Mouse (Mus musculus): Measurements from ENCODE around the gene Lipc. TPM values are rescaled to one million over a fixed set of nuclear protein-coding genes. Genes with fewer than 3 reads are reported as not detected.

Lipc gene
- polyA plus RNA-seq, 1 experiment from 2014 or later, result 0.15 TPM

DNA sequence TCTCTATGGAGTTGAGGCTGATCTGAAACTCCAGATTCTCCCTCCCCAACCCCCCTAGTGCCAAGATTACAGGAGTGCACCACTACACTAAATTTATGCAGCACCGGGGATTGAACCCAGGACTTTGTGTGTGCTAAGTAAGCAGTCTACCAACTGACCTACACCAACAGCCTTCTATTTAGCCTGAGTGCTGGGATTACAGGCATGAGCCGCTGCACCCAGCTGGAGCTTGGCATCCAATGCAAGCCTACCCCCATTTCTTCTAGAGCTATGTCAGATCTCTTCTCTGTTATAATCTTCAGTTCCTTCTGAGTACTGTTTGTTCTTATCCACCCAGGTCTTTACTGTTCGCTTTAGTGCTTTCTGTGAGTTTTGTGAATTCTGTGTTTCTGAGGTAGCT is 117.8 kb downstream of the Lipc start:
- Histone ChIP-seq H3K4me3 (ENCODE audit: low read depth, low read length) (no peak overlapping the region), H3K9me3 (ENCODE audit: control insufficient read depth, low read length) (no peaks in the 10 kb centered on the region), H3K27me3 (ENCODE audit: control insufficient read depth, insufficient read depth, low read length) (no peaks in the 10 kb centered on the region), H3K4me2 (ENCODE audit: low read depth, low read length) (no peak overlapping the region), H3K36me3 (ENCODE audit: control insufficient read depth, insufficient read depth, low read length) (no peaks in the 10 kb centered on the region), H3K27ac (ENCODE audit: low read depth, low read length) (0 out of 2 replicates have a peak overlapping the region, but pooled peaks have one; percentile 3), H3K9ac (replicated peaks; ENCODE audit: low read depth, low read length) (no peak overlapping the region), H3K4me1 (ENCODE audit: control insufficient read depth, insufficient read depth, low read length) (no peaks in the 10 kb centered on the region)
- WGBS, result 84% methylated on average over 3 of the region's 3 CpGs
- no peak for ATAC-seq (ENCODE audit: low read depth)

DNA sequence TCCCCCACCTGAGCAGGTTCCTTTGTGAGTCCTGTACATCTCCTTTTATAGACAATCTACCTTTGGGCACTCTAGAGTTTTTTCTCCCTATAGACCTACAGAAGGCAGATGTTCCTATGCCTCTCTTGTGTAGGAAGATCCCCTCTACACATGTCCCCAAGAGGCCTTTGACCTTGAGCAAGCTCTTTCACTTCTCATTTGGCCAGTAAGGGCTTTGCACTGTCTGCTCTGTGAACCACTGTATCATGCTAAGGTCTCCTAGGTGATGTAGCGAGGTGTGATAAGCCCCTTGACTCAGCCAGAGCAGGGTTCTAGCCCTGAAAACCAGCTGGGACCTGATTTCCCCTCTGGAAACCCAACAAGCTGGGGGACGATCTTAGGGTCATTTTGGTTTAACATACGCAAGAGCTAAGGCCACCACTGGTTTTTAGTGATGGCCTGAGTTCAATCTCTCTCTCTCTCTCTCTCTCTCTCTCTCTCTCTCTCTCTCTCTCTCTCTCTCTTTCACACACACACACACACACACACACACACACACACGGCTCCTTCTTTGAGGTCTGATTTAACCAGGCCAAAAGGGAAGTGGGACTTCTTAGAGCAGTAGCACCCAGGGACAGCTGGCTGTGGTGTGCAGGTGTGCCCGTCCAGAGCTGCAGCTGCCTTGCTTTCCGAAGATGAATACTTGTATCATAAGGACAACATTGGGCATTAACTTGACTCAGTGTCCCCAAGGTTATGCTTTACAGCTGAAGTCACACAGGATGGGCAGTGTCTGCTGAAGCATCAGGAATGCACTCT is 118.7 kb downstream of the Lipc start:
- Histone ChIP-seq H3K4me2 (ENCODE audit: low read depth, low read length) (no peak overlapping the region), H3K27me3 (ENCODE audit: control insufficient read depth, insufficient read depth, low read length) (no peaks in the 10 kb centered on the region), H3K4me3 (ENCODE audit: low read depth, low read length) (no peak overlapping the region), H3K27ac (ENCODE audit: low read depth, low read length) (no peak overlapping the region), H3K4me1 (ENCODE audit: control insufficient read depth, insufficient read depth, low read length) (no peaks in the 10 kb centered on the region), H3K9ac (replicated peaks; ENCODE audit: low read depth, low read length) (no peak overlapping the region), H3K9me3 (ENCODE audit: control insufficient read depth, low read length) (no peaks in the 10 kb centered on the region), H3K36me3 (ENCODE audit: control insufficient read depth, insufficient read depth, low read length) (no peaks in the 10 kb centered on the region)
- ATAC-seq (ENCODE audit: low read depth), result no peak
- 90% methylated on average over 6 of the region's 6 CpGs for WGBS

DNA sequence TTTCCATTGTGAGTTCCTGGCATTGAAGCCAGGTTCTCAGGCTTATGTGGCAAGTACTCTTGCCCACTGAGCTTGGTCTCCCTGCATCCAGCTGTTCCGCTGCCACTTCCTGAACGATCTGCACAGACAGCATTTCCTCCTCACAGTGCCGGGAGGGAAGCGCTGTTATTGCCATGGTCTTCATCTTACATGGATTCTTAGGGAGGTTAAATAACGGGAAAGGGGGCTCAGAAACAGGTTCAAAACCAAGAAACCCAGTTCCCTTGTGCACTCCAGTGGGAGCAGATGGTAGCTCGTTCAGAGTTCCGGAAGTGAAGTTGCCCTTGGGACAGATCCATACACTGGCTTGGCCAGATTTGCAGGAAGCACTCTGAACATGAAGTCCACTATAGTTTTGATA is 119.8 kb downstream of the Lipc start:
- Histone ChIP-seq H3K36me3 (ENCODE audit: control insufficient read depth, insufficient read depth, low read length) (no peaks in the 10 kb centered on the region), H3K4me1 (ENCODE audit: control insufficient read depth, insufficient read depth, low read length) (no peaks in the 10 kb centered on the region), H3K4me3 (ENCODE audit: low read depth, low read length) (no peak overlapping the region), H3K4me2 (ENCODE audit: low read depth, low read length) (no peak overlapping the region), H3K9me3 (ENCODE audit: control insufficient read depth, low read length) (no peaks in the 10 kb centered on the region), H3K27ac (ENCODE audit: low read depth, low read length) (no peak overlapping the region), H3K27me3 (ENCODE audit: control insufficient read depth, insufficient read depth, low read length) (no peaks in the 10 kb centered on the region), H3K9ac (replicated peaks; ENCODE audit: low read depth, low read length) (no peak overlapping the region)
- ATAC-seq (ENCODE audit: low read depth), result no peak
- WGBS, result 76% methylated on average over 7 of the region's 7 CpGs

DNA sequence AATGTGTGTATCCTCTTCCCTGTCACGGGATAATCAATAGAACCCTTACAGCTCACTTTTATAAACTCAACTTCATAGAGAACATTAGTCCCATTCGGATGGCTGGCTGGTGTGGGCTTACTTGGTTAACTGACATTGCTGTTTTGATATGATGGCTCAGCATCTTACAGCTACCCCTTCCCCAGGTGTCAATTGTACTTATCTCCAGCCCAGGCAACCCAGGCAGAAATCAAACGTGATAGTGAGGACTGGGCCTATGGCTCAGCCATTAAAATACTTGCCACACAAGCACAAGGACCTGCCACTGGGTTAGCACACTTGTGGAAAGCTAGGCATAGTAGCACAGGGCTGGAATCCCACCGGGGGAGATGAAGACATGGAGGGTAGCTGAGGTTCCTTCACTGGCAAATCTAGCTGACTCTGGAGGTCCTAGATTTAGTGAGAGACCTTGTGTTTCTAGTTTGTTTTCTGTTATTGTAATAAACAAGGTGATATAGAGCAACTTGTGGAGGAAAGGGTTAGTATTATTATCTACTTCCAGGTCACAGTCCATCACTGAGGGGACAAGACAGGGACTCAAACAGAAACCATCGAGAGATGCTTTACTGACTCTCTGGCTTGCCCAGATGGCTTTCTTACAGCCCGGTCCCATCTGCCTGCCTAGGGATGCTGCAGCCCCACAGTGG is 121.0 kb downstream of the Lipc start:
- WGBS, result 63% methylated on average over 6 of the region's 6 CpGs
- Histone ChIP-seq H3K4me3 (ENCODE audit: low read depth, low read length) (no peak overlapping the region), H3K9ac (replicated peaks; ENCODE audit: low read depth, low read length) (no peak overlapping the region), H3K27ac (ENCODE audit: low read depth, low read length) (no peak overlapping the region), H3K27me3 (ENCODE audit: control insufficient read depth, insufficient read depth, low read length) (no peaks in the 10 kb centered on the region), H3K4me2 (ENCODE audit: low read depth, low read length) (no peak overlapping the region), H3K36me3 (ENCODE audit: control insufficient read depth, insufficient read depth, low read length) (no peaks in the 10 kb centered on the region), H3K4me1 (ENCODE audit: control insufficient read depth, insufficient read depth, low read length) (no peaks in the 10 kb centered on the region), H3K9me3 (ENCODE audit: control insufficient read depth, low read length) (no peaks in the 10 kb centered on the region)
- ATAC-seq (ENCODE audit: low read depth), result no peak

DNA sequence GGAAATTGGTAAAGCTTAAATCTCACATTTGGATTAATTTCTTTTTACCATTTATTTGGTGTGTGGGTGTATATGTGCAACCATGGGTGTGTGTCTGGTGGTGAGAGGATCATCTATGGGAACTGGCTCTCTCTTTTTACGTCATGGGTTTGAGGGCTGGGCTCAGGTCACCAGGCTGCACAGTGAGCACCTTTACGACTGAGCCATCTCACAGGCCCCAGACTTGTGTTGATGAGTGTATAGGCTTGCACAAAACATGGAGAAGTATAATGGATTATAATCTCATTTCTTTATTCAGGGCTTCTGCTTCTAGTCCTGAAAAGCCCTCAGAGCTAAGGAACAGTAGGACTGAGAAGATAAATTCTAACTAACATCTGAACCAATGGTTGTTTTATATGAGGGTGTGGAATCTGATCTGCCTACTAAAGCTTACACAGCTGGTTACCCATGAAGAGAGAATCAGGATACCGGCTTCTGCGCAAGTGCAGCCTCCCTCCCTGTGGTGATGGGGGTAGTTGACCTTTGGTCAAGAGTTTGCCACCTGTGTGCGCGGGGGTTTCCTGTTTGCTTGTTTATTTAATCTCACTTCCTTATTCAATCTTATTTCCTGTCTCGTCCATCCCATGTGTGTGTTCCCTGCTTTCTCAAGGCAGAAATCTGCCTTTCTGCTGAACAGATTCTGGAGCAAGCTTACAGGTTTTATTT is 122.1 kb downstream of the Lipc start:
- no peak overlapping the region for H3K4me3 ChIP-seq (ENCODE audit: low read depth, low read length)
- H3K4me2 ChIP-seq (ENCODE audit: low read depth, low read length), result no peak overlapping the region
- no peaks in the 10 kb centered on the region for H3K27me3 ChIP-seq (ENCODE audit: control insufficient read depth, insufficient read depth, low read length)
- ATAC-seq (ENCODE audit: low read depth), result no peak
- WGBS, result 85% methylated on average over 7 of the region's 7 CpGs
- no peak overlapping the region for H3K9ac ChIP-seq (replicated peaks; ENCODE audit: low read depth, low read length)
- no peaks in the 10 kb centered on the region for H3K36me3 ChIP-seq (ENCODE audit: control insufficient read depth, insufficient read depth, low read length)
- no peaks in the 10 kb centered on the region for H3K9me3 ChIP-seq (ENCODE audit: control insufficient read depth, low read length)
- no peak overlapping the region for H3K27ac ChIP-seq (ENCODE audit: low read depth, low read length)
- H3K4me1 ChIP-seq (ENCODE audit: control insufficient read depth, insufficient read depth, low read length), result no peaks in the 10 kb centered on the region

DNA sequence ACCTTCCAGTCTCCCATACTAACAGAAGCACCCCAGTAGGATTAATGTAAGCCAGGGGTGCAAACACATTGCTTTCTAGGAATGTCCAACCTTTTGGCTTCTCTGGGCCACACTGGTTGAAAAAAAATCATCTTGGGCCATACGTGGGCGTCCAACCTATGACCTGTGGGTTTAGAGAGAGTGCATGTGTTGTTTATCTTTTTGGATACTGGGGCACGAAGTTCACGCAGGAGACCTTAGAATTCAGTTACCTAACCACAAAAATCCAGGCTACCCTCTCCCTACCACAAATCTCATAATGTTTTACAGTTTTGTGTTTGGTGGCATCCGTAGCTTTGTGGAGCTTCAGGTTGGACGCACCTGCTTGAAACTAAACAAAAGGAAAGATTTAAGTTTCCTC is 124.1 kb downstream of the Lipc start:
- Histone ChIP-seq H3K4me3 (ENCODE audit: low read depth, low read length) (no peak overlapping the region), H3K9ac (replicated peaks; ENCODE audit: low read depth, low read length) (no peak overlapping the region), H3K27me3 (ENCODE audit: control insufficient read depth, insufficient read depth, low read length) (no peaks in the 10 kb centered on the region), H3K36me3 (ENCODE audit: control insufficient read depth, insufficient read depth, low read length) (no peaks in the 10 kb centered on the region), H3K9me3 (ENCODE audit: control insufficient read depth, low read length) (no peaks in the 10 kb centered on the region), H3K27ac (ENCODE audit: low read depth, low read length) (no peak overlapping the region), H3K4me1 (ENCODE audit: control insufficient read depth, insufficient read depth, low read length) (no peaks in the 10 kb centered on the region), H3K4me2 (ENCODE audit: low read depth, low read length) (no peak overlapping the region)
- no peak for ATAC-seq (ENCODE audit: low read depth)
- WGBS, result 92% methylated on average over 6 of the region's 6 CpGs

DNA sequence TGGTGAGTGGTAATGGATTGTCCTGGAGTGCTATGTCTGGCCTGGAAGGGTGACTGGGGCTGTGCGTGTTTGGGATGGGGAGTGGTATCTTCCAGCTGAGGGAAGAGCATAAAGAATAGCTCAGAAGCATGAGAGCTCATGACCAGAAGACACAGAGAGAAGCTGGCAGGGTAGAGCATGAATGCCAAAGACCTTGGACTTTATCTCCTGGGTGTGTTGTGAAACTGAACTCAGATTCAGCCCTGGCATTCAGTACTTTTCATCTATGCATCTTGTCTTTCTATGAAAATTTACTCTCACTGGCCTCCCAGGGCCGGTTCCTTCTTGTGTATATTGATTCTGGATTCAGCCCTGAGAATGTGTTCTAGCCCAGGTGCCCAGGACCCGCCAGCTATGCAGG is 127.9 kb downstream of the Lipc start:
- no peak overlapping the region for H3K4me2 ChIP-seq (ENCODE audit: low read depth, low read length)
- H3K27ac ChIP-seq (ENCODE audit: low read depth, low read length), result no peak overlapping the region
- H3K9ac ChIP-seq (replicated peaks; ENCODE audit: low read depth, low read length), result no peak overlapping the region
- H3K27me3 ChIP-seq (ENCODE audit: control insufficient read depth, insufficient read depth, low read length), result no peaks in the 10 kb centered on the region
- H3K4me1 ChIP-seq (ENCODE audit: control insufficient read depth, insufficient read depth, low read length), result no peaks in the 10 kb centered on the region
- H3K36me3 ChIP-seq (ENCODE audit: control insufficient read depth, insufficient read depth, low read length), result no peaks in the 10 kb centered on the region
- ATAC-seq (ENCODE audit: low read depth), result no peak
- WGBS, result 85% methylated on average over 3 of the region's 3 CpGs
- H3K4me3 ChIP-seq (ENCODE audit: low read depth, low read length), result no peak overlapping the region
- H3K9me3 ChIP-seq (ENCODE audit: control insufficient read depth, low read length), result no peaks in the 10 kb centered on the region

DNA sequence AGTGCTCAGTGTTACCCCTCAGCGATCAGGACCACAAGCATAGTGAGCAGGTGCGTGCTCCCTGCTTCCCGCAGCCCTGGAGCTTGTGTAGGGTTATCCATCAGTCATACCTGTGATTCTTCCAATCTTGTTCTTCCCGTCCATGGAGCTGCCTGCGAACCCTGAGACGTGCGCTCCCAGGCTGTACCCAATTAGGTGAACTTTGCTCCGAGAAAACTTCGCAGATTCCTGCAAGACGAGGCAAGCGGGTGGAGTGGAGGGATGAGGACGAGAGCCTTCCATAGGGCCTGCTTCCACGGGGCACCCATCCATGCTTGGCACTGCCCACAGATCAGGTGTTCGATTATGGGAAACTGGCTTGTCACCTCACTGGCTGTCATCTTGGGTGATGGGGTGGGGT is 133.3 kb downstream of the Lipc start:
- Histone ChIP-seq H3K36me3 (ENCODE audit: control insufficient read depth, insufficient read depth, low read length) (no peaks in the 10 kb centered on the region), H3K4me2 (ENCODE audit: low read depth, low read length) (no peak overlapping the region), H3K4me1 (ENCODE audit: control insufficient read depth, insufficient read depth, low read length) (peaks cover 14% of the 10 kb centered on the region), H3K27ac (ENCODE audit: low read depth, low read length) (no peak overlapping the region), H3K4me3 (ENCODE audit: low read depth, low read length) (no peak overlapping the region), H3K9me3 (ENCODE audit: control insufficient read depth, low read length) (no peaks in the 10 kb centered on the region), H3K27me3 (ENCODE audit: control insufficient read depth, insufficient read depth, low read length) (no peaks in the 10 kb centered on the region), H3K9ac (replicated peaks; ENCODE audit: low read depth, low read length) (no peak overlapping the region)
- WGBS, result 81% methylated on average over 14 of the region's 14 CpGs
- ATAC-seq (ENCODE audit: low read depth), result 0 out of 2 replicates have a peak, but pooled peaks have one; percentile 21

DNA sequence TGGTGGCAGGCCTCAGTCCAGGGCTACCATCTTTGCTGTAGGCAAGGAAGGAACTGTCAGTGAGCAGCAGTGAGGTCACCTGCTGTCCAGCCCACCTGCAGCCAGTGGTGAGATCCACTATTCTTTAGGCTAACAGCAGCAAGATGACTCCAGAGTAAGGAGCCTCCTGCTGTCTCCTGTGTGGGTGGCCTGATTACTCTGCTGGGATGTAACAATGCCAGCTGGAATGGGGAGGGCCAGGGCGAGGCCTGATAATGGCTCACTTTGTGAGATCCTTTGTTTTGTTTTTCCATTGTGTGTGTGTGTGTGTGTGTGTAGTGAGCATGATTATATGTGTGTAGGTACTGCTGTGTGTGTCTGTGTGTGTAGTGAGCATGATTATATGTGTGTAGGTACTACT is 134.6 kb downstream of the Lipc start:
- 29% methylated on average over 1 of the region's 1 CpGs for WGBS

More for the DNA sequence above, 134.6 kb downstream of the Lipc start:
- H3K4me1 ChIP-seq (ENCODE audit: control insufficient read depth, insufficient read depth, low read length), result peaks cover 14% of the 10 kb centered on the region
- no peaks in the 10 kb centered on the region for H3K36me3 ChIP-seq (ENCODE audit: control insufficient read depth, insufficient read depth, low read length)
- peak overlapping the region; percentile 40; the same call in 1 of the 2 replicates for H3K27ac ChIP-seq (ENCODE audit: low read depth, low read length)
- H3K9me3 ChIP-seq (ENCODE audit: control insufficient read depth, low read length), result no peaks in the 10 kb centered on the region
- H3K9ac ChIP-seq (replicated peaks; ENCODE audit: low read depth, low read length), result no peak overlapping the region
- H3K4me3 ChIP-seq (ENCODE audit: low read depth, low read length), result no peak overlapping the region
- ATAC-seq (ENCODE audit: low read depth), result peak; percentile 21; the same call in 1 of the 2 replicates
- H3K4me2 ChIP-seq (ENCODE audit: low read depth, low read length), result no peak overlapping the region
- H3K27me3 ChIP-seq (ENCODE audit: control insufficient read depth, insufficient read depth, low read length), result no peaks in the 10 kb centered on the region
